Comparison of ENCODE assay signal across 9 mouse cellular contexts in genomic region chr9:119033111-119033921, GRCm38 (mm10). TPM values are rescaled to one million over a fixed set of nuclear protein-coding genes. Genes with fewer than 3 reads are reported as not detected.
DNase-seq lines count a peak whose midpoint lies in the region; ATAC-seq and TF ChIP-seq lines count a peak whose summit lies in the region.
"Had no signal": no experiment of that assay in that cellular context is flagged by ENCODE, and none has a peak within 500 bp of the region (broad histone marks: within the 10 kb centered on the region; RNA-seq: fewer than 3 reads in every experiment).

No protein-coding gene starts in this region.

- TF ChIP-seq POLR2A in myocyte (IDR thresholded peaks at IDR 0.05; ENCODE audit: insufficient read length, low read depth) = no peak

- no peaks in the 10 kb centered on the region for H3K27me3 ChIP-seq in kidney, embryonic 16.5 days (ENCODE audit: insufficient read depth, low read length)
- H3K27me3 ChIP-seq in forebrain, embryonic 14.5 days (replicated peaks; ENCODE audit: control insufficient read depth, insufficient read depth, low read length) = no peaks in the 10 kb centered on the region
- H3K27me3 ChIP-seq in myocyte (ENCODE audit: control insufficient read depth, insufficient read depth, insufficient read length) = no peaks in the 10 kb centered on the region
- no peaks in the 10 kb centered on the region for H3K27me3 ChIP-seq in liver, embryonic 12.5 days (replicated peaks)

- H3K36me3 ChIP-seq in kidney, embryonic 16.5 days (ENCODE audit: insufficient read depth, low read length) = peaks cover 46% of the 10 kb centered on the region
- no peaks in the 10 kb centered on the region; the same call in 1 of the 2 replicates for H3K36me3 ChIP-seq in forebrain, embryonic 14.5 days (ENCODE audit: control insufficient read depth, insufficient read depth, low read length)
- H3K36me3 ChIP-seq in myocyte (ENCODE audit: control insufficient read depth, insufficient read depth) = no peaks in the 10 kb centered on the region
- H3K36me3 ChIP-seq in liver, embryonic 12.5 days = peaks cover 35% of the 10 kb centered on the region

- 54% methylated on average over 19 of the region's 19 CpGs for WGBS in kidney, embryonic 16.5 days
- 50% methylated on average over 19 of the region's 19 CpGs for WGBS in forebrain, embryonic 14.5 days
- WGBS in liver, embryonic 12.5 days (ENCODE audit: insufficient replicate concordance) = 81% methylated on average over 19 of the region's 19 CpGs

- H3K4me2 ChIP-seq in kidney, embryonic 16.5 days (replicated peaks; ENCODE audit: low read depth, low read length) = no peak overlapping the region
- H3K4me2 ChIP-seq in forebrain, embryonic 14.5 days (ENCODE audit: low read length) = no peak overlapping the region
- H3K4me2 ChIP-seq in myocyte (ENCODE audit: low read depth) = no peak overlapping the region
- H3K4me2 ChIP-seq in liver, embryonic 12.5 days = no peak overlapping the region

- no peak overlapping the region for H3ac ChIP-seq in myocyte (ENCODE audit: control insufficient read depth, insufficient read length)

- no peak for DNase-seq in kidney, adult 11 months
- DNase-seq in forebrain, embryonic 14.5 days (ENCODE audit: low spot score) = peak; percentile 82
- peak; percentile 39 to 67 for DNase-seq in left cerebral cortex, adult 8-10 months (ENCODE audit: low spot score in 2 of 2)
- no peak for DNase-seq in liver
- no peak for DNase-seq in heart, adult 8-10 months (ENCODE audit: low spot score)
- DNase-seq: kidney, adult 8-10 months had no signal

- peak; percentile 44; the same call in 1 of the 2 replicates for ATAC-seq in kidney, embryonic 16.5 days (ENCODE audit: low FRiP score, low TSS enrichment)
- peak; percentile 59 for ATAC-seq in forebrain, embryonic 14.5 days
- no peak for ATAC-seq in liver, embryonic 12.5 days

- no peaks in the 10 kb centered on the region for H3K79me2 ChIP-seq in myocyte (ENCODE audit: control insufficient read depth, insufficient read depth)

- H3K4me1 ChIP-seq in kidney, embryonic 16.5 days (ENCODE audit: insufficient read depth, low read length) = peaks cover 33% of the 10 kb centered on the region
- peaks cover 35% of the 10 kb centered on the region for H3K4me1 ChIP-seq in forebrain, embryonic 14.5 days (ENCODE audit: control insufficient read depth, insufficient read depth, low read length)
- peaks cover 2% of the 10 kb centered on the region; the same call in 1 of the 2 replicates for H3K4me1 ChIP-seq in liver, embryonic 12.5 days

- no peaks in the 10 kb centered on the region for H3K9me3 ChIP-seq in kidney, embryonic 16.5 days (ENCODE audit: low read length)
- H3K9me3 ChIP-seq in forebrain, embryonic 14.5 days (replicated peaks; ENCODE audit: control insufficient read depth, low read length) = no peaks in the 10 kb centered on the region
- H3K9me3 ChIP-seq in liver, embryonic 12.5 days (replicated peaks) = no peaks in the 10 kb centered on the region

- no peak overlapping the region; the same call in 1 of the 2 replicates for H3K9ac ChIP-seq in kidney, embryonic 16.5 days (replicated peaks; ENCODE audit: low read length)
- H3K9ac ChIP-seq in forebrain, embryonic 14.5 days (ENCODE audit: low read length) = peak overlapping the region; percentile 2; the same call in 1 of the 2 replicates
- no peak overlapping the region for H3K9ac ChIP-seq in liver, embryonic 12.5 days

- H3K27ac ChIP-seq in kidney, embryonic 16.5 days (ENCODE audit: low read length) = peak overlapping the region; percentile 25; the same call in 1 of the 2 replicates
- H3K27ac ChIP-seq in forebrain, embryonic 14.5 days (ENCODE audit: low read depth, low read length) = peak overlapping the region; percentile 46; the same call in 1 of the 2 replicates
- no peak overlapping the region for H3K27ac ChIP-seq in liver, embryonic 12.5 days

- H3K4me3 ChIP-seq in kidney, embryonic 16.5 days (ENCODE audit: low read length) = no peak overlapping the region
- no peak overlapping the region for H3K4me3 ChIP-seq in forebrain, embryonic 14.5 days (ENCODE audit: low read depth, low read length)
- no peak overlapping the region for H3K4me3 ChIP-seq in myocyte
- H3K4me3 ChIP-seq in liver, embryonic 12.5 days = no peak overlapping the region

TF ChIP-seq in myocyte, 11 proteins besides CTCF, POLR2A, EP300 and RAD21:
- peak in 2 of 3 experiments; percentile 26 to 30 for TF ChIP-seq MYOG (IDR thresholded peaks at IDR 0.05; ENCODE audit: control insufficient read depth in 1 of 3, insufficient read depth in 1 of 3, insufficient read length in 2 of 3, low read depth in 2 of 3)
- TF ChIP-seq TCF3 (IDR thresholded peaks at IDR 0.05; ENCODE audit: insufficient read length, low read depth) = no peak
- peak in 1 of 3 experiments; percentile 46 for TF ChIP-seq MYOD1 (IDR thresholded peaks at IDR 0.05; ENCODE audit: control insufficient read depth in 1 of 3, insufficient read length in 2 of 3, low read depth in 2 of 3)
- TF ChIP-seq MAX (IDR thresholded peaks at IDR 0.05; ENCODE audit: low read depth) = no peak
- no peak for TF ChIP-seq CEBPB (IDR thresholded peaks at IDR 0.05; ENCODE audit: insufficient read depth, poor library complexity, severe bottlenecking)
- no peak for TF ChIP-seq SRF (IDR thresholded peaks at IDR 0.05; ENCODE audit: control insufficient read depth, insufficient read length, low read depth)

RNA-seq across cellular contexts. Expression of gene Vill, which starts 19.3 kb away (rescaled TPM):
- polyA plus RNA-seq in kidney, embryonic 16.5 days (2015; fragmentation: Nextera tagmentation; extraction: Ambion mirVana) = 53.7 and 56.3 TPM in 2 replicates
- 3.8 and 4.0 TPM in 2 replicates for polyA plus RNA-seq in forebrain, embryonic 14.5 days (2014; fragmentation: Nextera tagmentation; extraction: Ambion mirVana)
- total RNA-seq in left cerebral cortex, adult 8-10 months (2022) = 1 to 10 TPM; 5.3 to 7.6 (median 7.3) TPM
- polyA plus RNA-seq in myocyte (2012; fragmentation: generic; extraction: Trizol) = 1.4 TPM
- polyA plus RNA-seq in liver, embryonic 12.5 days (2016; fragmentation: Nextera tagmentation; extraction: Ambion mirVana) = 12.1 and 12.7 TPM in 2 replicates
- total RNA-seq in heart, adult 8-10 months (2022) = under 1 TPM in 3 of 4 experiments, not detected in 1; 0.26 to 0.73 (median 0.50) TPM

RNA-seq across cellular contexts. Expression of gene Plcd1, which starts 60.0 kb away (rescaled TPM):
- 25.3 and 26.9 TPM in 2 replicates for polyA plus RNA-seq in kidney, embryonic 16.5 days (2015; fragmentation: Nextera tagmentation; extraction: Ambion mirVana)
- 10.5 and 12.1 TPM in 2 replicates for polyA plus RNA-seq in forebrain, embryonic 14.5 days (2014; fragmentation: Nextera tagmentation; extraction: Ambion mirVana)
- 10 to 100 TPM; 13.4 to 15.3 (median 14.4) TPM for total RNA-seq in left cerebral cortex, adult 8-10 months (2022)
- 9.9 TPM for polyA plus RNA-seq in myocyte (2012; fragmentation: generic; extraction: Trizol)
- polyA plus RNA-seq in liver, embryonic 12.5 days (2016; fragmentation: Nextera tagmentation; extraction: Ambion mirVana) = 2.8 and 3.1 TPM in 2 replicates
- total RNA-seq in heart, adult 8-10 months (2022) = 10 to 100 TPM; 15.3 to 20.1 (median 17.5) TPM

Comparison
In these comparisons a context has a peak if more than half of its experiments do, and no peak if none do; other contexts are left out.
1. DNase-seq: peak in forebrain, embryonic 14.5 days (single experiment) and left cerebral cortex, adult 8-10 months (2 of 2); none in kidney, adult 11 months (single experiment), liver (single experiment) and heart, adult 8-10 months (single experiment).